Mouse (Mus musculus): ENCODE measurements around the gene Egfl6. TPM values are rescaled to one million over a fixed set of nuclear protein-coding genes. Genes with fewer than 3 reads are reported as not detected.
A peak's percentile ranks its signal among the peaks of the same experiment; 100 is the strongest.
"Not testable (repeated sequence)": the region's sequence is repeated elsewhere in the genome, so short reads cannot be mapped to it uniquely, and the experiment has no call there.

Egfl6 gene
- polyA plus RNA-seq, 1 experiment from 2014 or later: 150 TPM

- not testable (repeated sequence) for H3K27me3 ChIP-seq; H3K36me3 ChIP-seq; H3K4me1 ChIP-seq; H3K9ac ChIP-seq; H3K9me3 ChIP-seq; H3K27ac ChIP-seq; ATAC-seq (ENCODE audit: insufficient number of reproducible peaks, low FRiP score, low TSS enrichment, low read depth); H3K4me3 ChIP-seq
- WGBS: 16% methylated on average over 12 of the region's 12 CpGs
- H3K4me2 ChIP-seq: 0 out of 2 replicates have a peak overlapping the region, but pooled peaks have one; percentile 14
These were observed 71.5 kb downstream of the Egfl6 start for GRCm38 (mm10) chrX:166514035-166514434.

GRCm38 (mm10) chrX:166512071-166512470 lies 73.4 kb downstream of the Egfl6 start:
- Histone ChIP-seq H3K4me3 (no peak overlapping the region), H3K27ac (no peak overlapping the region), H3K4me2 (no peak overlapping the region), H3K36me3 (no peaks in the 10 kb centered on the region), H3K9me3 (no peaks in the 10 kb centered on the region), H3K27me3 (peaks cover 7% of the 10 kb centered on the region; the same call in 1 of the 2 replicates), H3K9ac (no peak overlapping the region), H3K4me1 (no peaks in the 10 kb centered on the region)
- ATAC-seq (ENCODE audit: insufficient number of reproducible peaks, low FRiP score, low TSS enrichment, low read depth): no peak
- 87% methylated on average over 4 of the region's 4 CpGs for WGBS

- Histone ChIP-seq H3K36me3 (no peaks in the 10 kb centered on the region), H3K4me3 (no peak overlapping the region), H3K9ac (no peak overlapping the region), H3K27ac (0 out of 2 replicates have a peak overlapping the region, but pooled peaks have one; percentile 99), H3K27me3 (peaks cover 7% of the 10 kb centered on the region; the same call in 1 of the 2 replicates), H3K4me2 (no peak overlapping the region), H3K9me3 (no peaks in the 10 kb centered on the region), H3K4me1 (no peaks in the 10 kb centered on the region)
- ATAC-seq (ENCODE audit: insufficient number of reproducible peaks, low FRiP score, low TSS enrichment, low read depth): no peak
These were observed 74.4 kb downstream of the Egfl6 start for GRCm38 (mm10) chrX:166511107-166511506.

GRCm38 (mm10) chrX:166509761-166510738 lies 75.5 kb downstream of the Egfl6 start:
- Histone ChIP-seq H3K27ac (peak overlapping the region; percentile 99), H3K36me3 (no peaks in the 10 kb centered on the region), H3K9me3 (no peaks in the 10 kb centered on the region), H3K4me1 (no peaks in the 10 kb centered on the region), H3K9ac (peak overlapping the region; percentile 61), H3K27me3 (peaks cover 7% of the 10 kb centered on the region; the same call in 1 of the 2 replicates), H3K4me2 (peak overlapping the region; percentile 36), H3K4me3 (peak overlapping the region; percentile 52)
- WGBS: 24% methylated on average over 65 of the region's 65 CpGs
- peak; percentile 96 for ATAC-seq (ENCODE audit: insufficient number of reproducible peaks, low FRiP score, low TSS enrichment, low read depth)

GRCm38 (mm10) chrX:166504421-166504820 lies 81.1 kb downstream of the Egfl6 start:
- no peaks in the 10 kb centered on the region for H3K4me1 ChIP-seq
- ATAC-seq (ENCODE audit: insufficient number of reproducible peaks, low FRiP score, low TSS enrichment, low read depth): no peak

GRCm38 (mm10) chrX:166499496-166500190 lies 85.9 kb downstream of the Egfl6 start:
- no peaks in the 10 kb centered on the region for H3K9me3 ChIP-seq
- no peak overlapping the region for H3K27ac ChIP-seq
- H3K27me3 ChIP-seq: no peaks in the 10 kb centered on the region
- H3K36me3 ChIP-seq: no peaks in the 10 kb centered on the region
- no peak overlapping the region for H3K4me3 ChIP-seq
- H3K4me2 ChIP-seq: no peak overlapping the region
- WGBS: 80% methylated on average over 1 of the region's 1 CpGs
- no peak for ATAC-seq (ENCODE audit: insufficient number of reproducible peaks, low FRiP score, low TSS enrichment, low read depth)
- no peak overlapping the region for H3K9ac ChIP-seq
- no peaks in the 10 kb centered on the region for H3K4me1 ChIP-seq

More at GRCm38 (mm10) chrX:166504421-166504820, 81.1 kb downstream of the Egfl6 start:
- H3K4me3 ChIP-seq: no peak overlapping the region
- peaks cover 4% of the 10 kb centered on the region; the same call in 1 of the 2 replicates for H3K27me3 ChIP-seq
- no peak overlapping the region for H3K27ac ChIP-seq
- no peaks in the 10 kb centered on the region for H3K36me3 ChIP-seq
- H3K9me3 ChIP-seq: no peaks in the 10 kb centered on the region
- 47% methylated on average over 2 of the region's 2 CpGs for WGBS
- H3K9ac ChIP-seq: no peak overlapping the region
- no peak overlapping the region for H3K4me2 ChIP-seq

GRCm38 (mm10) chrX:166497771-166498170 lies 87.7 kb downstream of the Egfl6 start:
- ATAC-seq (ENCODE audit: insufficient number of reproducible peaks, low FRiP score, low TSS enrichment, low read depth): no peak
- H3K4me1 ChIP-seq: no peaks in the 10 kb centered on the region
- no peaks in the 10 kb centered on the region for H3K27me3 ChIP-seq
- WGBS: 62% methylated on average over 4 of the region's 4 CpGs
- H3K9me3 ChIP-seq: no peaks in the 10 kb centered on the region
- no peak overlapping the region for H3K4me2 ChIP-seq
- H3K9ac ChIP-seq: no peak overlapping the region
- no peaks in the 10 kb centered on the region for H3K36me3 ChIP-seq
- no peak overlapping the region for H3K4me3 ChIP-seq
- H3K27ac ChIP-seq: no peak overlapping the region

- H3K36me3 ChIP-seq: no peaks in the 10 kb centered on the region
- WGBS: 90% methylated on average over 2 of the region's 2 CpGs
- H3K4me3 ChIP-seq: no peak overlapping the region
- no peak overlapping the region for H3K27ac ChIP-seq
- no peak overlapping the region for H3K4me2 ChIP-seq
- no peak for ATAC-seq (ENCODE audit: insufficient number of reproducible peaks, low FRiP score, low TSS enrichment, low read depth)
- no peaks in the 10 kb centered on the region for H3K27me3 ChIP-seq
- no peaks in the 10 kb centered on the region for H3K9me3 ChIP-seq
- H3K4me1 ChIP-seq: no peaks in the 10 kb centered on the region
- no peak overlapping the region for H3K9ac ChIP-seq
These were observed 90.5 kb downstream of the Egfl6 start for GRCm38 (mm10) chrX:166495052-166495451.

- WGBS: 24% methylated on average over 40 of the region's 41 CpGs
These were observed 106.0 kb downstream of the Egfl6 start, which contains the start of gene Rab9 for GRCm38 (mm10) chrX:166479365-166479983. Gene Rab9, minus strand, starts transcription at chrX:166479867.

GRCm38 (mm10) chrX:166478631-166479364 lies 106.7 kb downstream of the Egfl6 start:
- Histone ChIP-seq H3K9me3 (no peaks in the 10 kb centered on the region), H3K4me3 (peak overlapping the region; percentile 57), H3K27ac (peak overlapping the region; percentile 85), H3K4me2 (peak overlapping the region; percentile 45), H3K27me3 (no peaks in the 10 kb centered on the region; the same call in 1 of the 2 replicates), H3K36me3 (no peaks in the 10 kb centered on the region), H3K9ac (peak overlapping the region; percentile 63), H3K4me1 (no peaks in the 10 kb centered on the region)
- WGBS: 26% methylated on average over 28 of the region's 28 CpGs
- ATAC-seq (ENCODE audit: insufficient number of reproducible peaks, low FRiP score, low TSS enrichment, low read depth): no peak

More at GRCm38 (mm10) chrX:166479365-166479983, 106.0 kb downstream of the Egfl6 start, which contains the start of gene Rab9:
- H3K27ac ChIP-seq: peak within 1 kb of the TSS; percentile 85
- H3K9ac ChIP-seq: peak within 1 kb of the TSS; percentile 63
- H3K9me3 ChIP-seq: no peaks in the 10 kb centered on the region
- H3K27me3 ChIP-seq: no peaks in the 10 kb centered on the region
- H3K4me1 ChIP-seq: no peaks in the 10 kb centered on the region
- ATAC-seq (ENCODE audit: insufficient number of reproducible peaks, low FRiP score, low TSS enrichment, low read depth): peak; percentile 99
- no peaks in the 10 kb centered on the region for H3K36me3 ChIP-seq
- H3K4me2 ChIP-seq: peak within 1 kb of the TSS; percentile 45
- peak within 1 kb of the TSS; percentile 57 for H3K4me3 ChIP-seq

GRCm38 (mm10) chrX:166477393-166477792 lies 108.1 kb downstream of the Egfl6 start:
- Histone ChIP-seq H3K36me3 (no peaks in the 10 kb centered on the region), H3K27me3 (no peaks in the 10 kb centered on the region; the same call in 1 of the 2 replicates), H3K27ac (no peak overlapping the region), H3K4me3 (peak overlapping the region; percentile 57), H3K9ac (no peak overlapping the region), H3K4me2 (peak overlapping the region; percentile 45), H3K9me3 (no peaks in the 10 kb centered on the region), H3K4me1 (no peaks in the 10 kb centered on the region)
- no peak for ATAC-seq (ENCODE audit: insufficient number of reproducible peaks, low FRiP score, low TSS enrichment, low read depth)
- whole genome bisulfite sequencing: 53% methylated on average over 6 of the region's 6 CpGs
